Mouse (Mus musculus): ENCODE results near the gene Atxn2l.
"Not testable (repeated sequence)": the region's sequence is repeated elsewhere in the genome, so short reads cannot be mapped to it uniquely, and the experiment has no call there.

The Atxn2l gene

GRCm38 (mm10) chr7:126487617-126488385, 15.4 kb downstream of the Atxn2l start:
- DNase-seq, result not testable (repeated sequence)

GRCm38 (mm10) chr7:126487052-126487483, 16.2 kb downstream of the Atxn2l start, which contains the start of gene Tufm:
Gene Tufm, plus strand, starts transcription at chr7:126487361.
- DNase-seq, result peak; percentile 97

DNA sequence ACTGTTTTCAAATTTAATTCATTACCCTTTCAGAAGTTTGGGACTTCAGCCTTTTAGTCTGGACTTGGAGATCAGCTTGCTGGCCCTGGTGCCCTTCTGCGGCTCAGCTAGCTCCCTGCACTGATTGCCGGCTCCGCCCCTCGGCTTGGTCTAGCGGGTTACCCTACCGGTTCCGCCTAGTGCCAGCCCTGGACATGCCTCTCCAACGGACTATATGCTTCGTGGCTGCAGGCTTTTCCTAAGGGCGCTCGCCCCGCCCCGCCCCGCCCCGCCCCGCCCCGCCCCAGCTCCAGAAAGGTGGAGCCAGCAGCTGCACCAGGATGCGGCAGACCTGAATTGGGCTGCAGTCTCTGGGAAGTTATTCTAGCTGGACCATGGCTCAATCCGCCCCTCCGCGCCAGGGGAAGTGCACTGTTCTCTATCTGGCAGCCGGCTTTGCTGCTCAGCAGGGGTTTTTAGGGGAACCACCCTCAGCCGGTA, 20.8 kb downstream of the Atxn2l start:
- peak; percentile 95 for DNase-seq

- no peak for DNase-seq
Observed at GRCm38 (mm10) chr7:126481699-126482098, 21.5 kb downstream of the Atxn2l start.

DNA sequence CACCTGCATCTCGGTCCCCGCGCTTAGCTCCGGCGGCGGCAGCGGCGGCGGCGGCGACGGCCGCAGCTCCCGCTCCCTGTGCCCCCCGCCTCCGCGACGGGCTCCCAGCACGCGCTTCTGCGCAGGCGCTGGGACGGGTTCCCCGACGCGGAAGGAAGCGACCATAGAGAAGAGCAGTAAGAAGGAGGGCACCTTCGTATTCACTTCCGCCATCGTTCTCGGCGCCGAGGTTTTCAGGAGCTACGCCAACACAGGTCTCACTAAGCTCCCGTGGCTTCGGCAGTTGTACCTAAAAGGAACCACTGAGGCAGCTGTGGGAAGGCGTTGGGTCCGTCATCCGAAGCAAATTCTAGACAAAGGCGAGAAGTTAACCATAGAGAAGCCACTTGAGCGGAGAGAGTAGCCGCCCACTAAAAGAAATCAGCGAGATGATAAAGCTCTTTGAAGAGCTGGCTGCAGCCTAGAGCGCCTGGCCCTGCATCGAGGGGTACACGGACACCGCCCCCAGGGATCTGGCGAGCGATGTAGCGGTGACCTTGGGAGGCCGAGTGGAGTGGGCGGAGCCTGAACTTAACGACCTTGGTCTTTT, 28.1 kb downstream of the Atxn2l start, which contains the start of gene Sh2b1:
TSS of gene Sh2b1 (minus strand) at position 432 of the 589 bp plus-strand sequence.
- peak; percentile 93 for DNase-seq

GRCm38 (mm10) chr7:126474486-126474955, 28.7 kb downstream of the Atxn2l start:
- DNase-seq, result no peak

DNA sequence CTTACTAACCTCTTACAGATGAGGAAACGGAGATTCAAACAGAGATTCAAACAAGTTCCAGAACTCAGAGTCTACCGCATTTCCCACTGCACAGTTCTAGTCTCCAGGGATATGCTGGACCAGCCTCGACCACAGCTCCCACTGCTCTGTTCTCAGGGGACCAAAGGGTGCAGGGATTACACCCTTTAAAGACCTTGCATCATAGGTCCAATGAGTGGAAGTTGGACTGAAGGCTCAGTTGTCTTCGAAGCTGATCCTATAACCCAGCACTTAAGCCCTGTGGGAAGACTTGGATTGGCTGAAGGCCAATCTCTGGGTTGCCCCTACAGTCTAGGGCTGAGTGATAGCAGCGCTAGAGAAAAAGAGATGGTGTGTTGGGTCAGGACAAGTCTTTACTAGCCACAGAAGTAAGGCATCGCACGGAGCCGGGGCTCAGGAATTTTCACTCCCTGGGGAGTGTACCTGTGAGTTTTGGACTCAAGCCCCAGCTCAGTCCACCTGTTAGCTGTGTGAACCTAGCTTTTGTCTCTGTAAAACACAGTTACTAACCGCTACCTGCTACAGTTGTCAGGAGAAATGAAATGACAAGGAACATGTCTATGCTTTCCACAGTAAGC, 29.7 kb downstream of the Atxn2l start:
- no peak for DNase-seq

DNA sequence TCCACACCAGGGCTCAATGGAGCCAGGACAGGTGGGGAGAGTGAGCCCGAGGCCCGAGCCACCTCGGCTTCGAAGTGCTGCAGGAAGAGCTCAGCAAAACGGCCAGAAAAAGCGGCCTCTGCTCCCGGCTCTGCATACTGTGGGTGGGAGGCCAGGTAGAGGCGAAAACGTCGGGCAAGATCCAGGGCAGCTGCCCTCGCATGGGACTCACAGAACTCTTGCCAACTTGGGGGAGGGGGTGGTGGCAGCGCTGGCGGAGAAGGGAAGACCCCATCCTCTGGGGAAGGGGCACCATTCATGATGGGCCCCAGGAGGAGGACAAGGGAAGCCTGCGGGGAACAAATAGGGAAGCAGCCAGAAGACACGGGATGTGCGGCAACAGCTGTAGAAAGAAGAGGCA, 30.5 kb downstream of the Atxn2l start:
- DNase-seq, result no peak

DNA sequence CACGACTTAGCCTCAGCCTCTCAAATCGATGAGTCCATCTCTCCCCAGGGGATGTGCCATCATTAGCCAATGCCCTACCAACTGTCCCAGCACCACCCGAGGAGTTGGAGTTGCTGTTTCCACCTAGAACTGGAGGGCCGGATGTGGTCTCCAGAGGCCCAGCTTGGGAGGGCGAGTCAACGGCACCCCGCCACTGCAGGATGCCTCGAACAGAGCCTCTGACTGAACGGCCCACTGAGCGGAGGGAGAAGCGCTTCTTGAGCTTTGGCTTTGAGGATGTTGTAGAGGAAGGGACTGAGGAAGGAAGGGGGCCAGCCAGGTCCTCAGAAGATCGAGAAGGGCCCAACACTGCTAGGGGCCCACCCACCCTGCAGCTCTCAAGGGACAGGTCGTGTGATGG, 30.9 kb downstream of the Atxn2l start:
- DNase-seq, result no peak

DNA sequence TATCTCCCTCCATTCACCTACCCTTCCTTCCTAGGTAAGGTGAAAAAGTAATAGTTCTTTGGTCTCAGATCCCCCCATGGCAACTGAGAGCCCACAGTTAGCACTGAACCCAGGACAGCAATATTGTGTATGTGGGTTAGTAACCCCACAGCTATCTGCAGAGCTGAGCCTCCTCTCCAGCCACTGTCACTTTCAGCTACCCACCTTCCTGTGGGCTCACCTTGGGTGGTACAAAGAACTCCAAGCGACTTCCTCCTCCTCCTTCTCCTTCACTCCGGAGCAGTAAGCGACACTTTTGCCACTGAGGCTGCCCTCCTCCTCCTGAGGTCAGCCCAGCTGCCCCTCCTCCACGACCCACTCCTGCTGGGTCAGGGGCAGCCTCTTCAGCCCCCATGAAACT, 31.4 kb downstream of the Atxn2l start:
- no peak for DNase-seq

DNA sequence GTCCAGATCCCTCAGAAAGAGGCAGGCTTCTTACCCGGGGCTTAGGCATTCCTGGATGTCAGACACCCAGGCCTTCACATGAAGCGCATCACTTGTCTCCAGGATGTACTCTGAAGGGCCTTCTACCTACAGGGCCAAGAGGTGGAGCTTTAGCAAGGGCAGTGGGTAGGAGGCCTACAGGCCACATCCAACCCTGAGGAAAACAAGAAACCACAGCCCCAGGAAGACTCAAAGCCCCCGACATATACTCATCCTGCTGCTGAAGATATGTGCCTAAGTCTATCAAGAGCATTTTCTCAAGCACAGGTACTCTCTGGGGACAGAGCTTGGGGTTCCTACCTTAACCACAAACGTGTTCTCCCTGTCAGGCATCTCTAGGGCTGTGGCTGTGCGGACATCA, 31.9 kb downstream of the Atxn2l start:
- no peak for DNase-seq

GRCm38 (mm10) chr7:126470077-126470476, 33.2 kb downstream of the Atxn2l start:
- DNase-seq, result no peak

- DNase-seq, result no peak
Observed at GRCm38 (mm10) chr7:126467834-126468627, 35.2 kb downstream of the Atxn2l start.

GRCm38 (mm10) chr7:126467271-126467670, 36.0 kb downstream of the Atxn2l start:
- peak; percentile 42 for DNase-seq

- no peak for DNase-seq
Observed at GRCm38 (mm10) chr7:126466707-126467106, 36.5 kb downstream of the Atxn2l start.

- no peak for DNase-seq
Observed at GRCm38 (mm10) chr7:126466116-126466515, 37.1 kb downstream of the Atxn2l start.

- no peak for DNase-seq
Observed at GRCm38 (mm10) chr7:126465246-126466030, 37.8 kb downstream of the Atxn2l start.

DNA sequence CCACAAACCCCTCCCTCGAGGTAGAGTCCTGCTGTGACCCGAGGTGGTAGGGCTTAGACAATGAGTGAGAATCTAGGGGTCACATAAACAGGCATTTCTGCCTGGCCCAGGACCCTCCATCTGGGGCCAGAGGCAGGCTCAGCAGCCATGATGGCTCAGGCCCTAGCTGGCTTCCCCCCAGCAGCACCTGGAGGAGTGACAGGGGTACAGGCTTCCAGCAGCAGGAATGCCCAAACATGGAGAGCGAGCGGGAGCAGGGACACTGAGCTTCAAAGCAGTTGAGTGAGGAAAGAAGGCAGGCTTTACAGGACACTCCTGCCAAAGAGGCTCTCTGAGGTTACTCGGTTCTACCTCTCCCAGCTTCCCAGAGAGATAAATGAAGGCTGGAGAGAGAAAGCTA, 38.4 kb downstream of the Atxn2l start:
- no peak for DNase-seq

- no peak for DNase-seq
Observed at GRCm38 (mm10) chr7:126464121-126464520, 39.1 kb downstream of the Atxn2l start.

DNA sequence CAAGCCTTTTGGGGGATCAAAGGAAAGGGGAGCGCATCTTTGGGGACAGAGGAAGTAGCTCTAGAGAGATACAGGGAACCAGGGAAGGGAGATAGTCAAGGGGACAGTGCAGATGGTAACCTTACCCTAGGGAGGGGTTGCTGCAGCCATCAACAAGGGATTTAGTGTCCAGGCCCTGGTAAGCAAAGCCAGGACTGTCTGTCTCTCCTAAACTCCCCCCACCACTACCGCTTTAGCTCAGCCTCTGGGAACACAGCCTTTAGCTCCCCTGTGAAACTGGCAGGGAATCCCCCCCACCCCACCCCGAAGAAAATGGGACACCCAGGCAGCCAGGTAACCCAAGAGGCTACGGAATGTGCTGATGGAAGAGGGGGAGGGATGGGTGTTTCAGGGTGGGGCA, 39.7 kb downstream of the Atxn2l start:
- DNase-seq, result no peak

DNA sequence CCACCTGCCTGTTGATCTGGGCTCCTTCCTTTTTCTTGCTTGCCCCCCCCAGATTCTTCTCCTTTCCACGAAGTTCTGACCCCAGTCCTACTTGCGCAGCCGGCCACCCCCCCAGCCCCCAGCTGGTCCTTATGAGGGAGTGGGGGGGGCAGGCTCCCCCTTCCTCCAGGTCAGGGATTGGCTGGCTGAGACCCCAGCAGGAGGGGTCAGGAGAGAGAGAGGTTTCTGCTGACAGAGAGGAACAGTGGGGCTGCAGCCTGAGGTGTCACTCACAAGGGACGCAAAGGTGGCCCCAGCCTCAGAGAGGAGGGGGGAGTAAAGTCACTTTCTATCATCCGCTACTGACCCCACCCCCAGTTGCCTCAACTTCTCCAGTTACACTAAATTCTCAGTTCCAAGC, 40.2 kb downstream of the Atxn2l start, which contains the start of gene Atp2a1:
TSS of gene Atp2a1 (minus strand) at position 105 of the 400 bp plus-strand sequence.
- no peak for DNase-seq

DNA sequence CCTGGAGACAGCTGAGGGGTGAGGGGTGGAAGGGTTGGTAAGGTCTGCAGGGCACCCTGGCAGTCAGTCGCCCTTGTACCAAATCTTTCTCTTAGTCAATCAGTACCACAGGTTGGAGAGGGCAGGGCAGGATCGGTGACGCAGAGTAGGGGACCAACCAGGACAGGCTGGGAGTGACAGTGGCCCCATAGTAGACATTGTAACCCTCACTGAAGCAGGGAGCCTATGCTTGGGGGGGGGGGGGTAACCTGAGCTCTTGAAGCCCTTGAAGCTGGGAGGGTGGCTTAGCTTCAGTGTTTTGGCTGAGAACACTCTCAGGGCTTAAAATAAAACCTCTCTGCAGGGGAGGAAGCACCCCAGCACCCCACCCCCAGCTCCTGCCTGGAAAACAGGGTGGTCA, 41.6 kb downstream of the Atxn2l start:
- no peak for DNase-seq

Data from kidney, postnatal 14 days (tissue).